Mouse (Mus musculus) CH12.LX (cell line): Measurements from ENCODE around the gene Tnfaip6. TPM values are rescaled to one million over a fixed set of nuclear protein-coding genes. Genes with fewer than 3 reads are reported as not detected.

Experiments used
- DNase-seq: peaks from one replicate; pipeline ENCODE4 v3.0.0-alpha.2; 2013; ENCODE audit errors: extremely low read depth
- H3K27ac ChIP-seq: 2 replicates; pipeline ENCODE4 v1.5.1; 2012; ENCODE audit warnings: low read depth, mild to moderate bottlenecking, control low read depth, moderate library complexity; ENCODE audit not compliant: insufficient read depth
- H3K27me3 ChIP-seq: replicated peaks from 2 replicates; pipeline ENCODE3; 2012; ENCODE audit warnings: inconsistent platforms
- H3K36me3 ChIP-seq, 2 experiments: replicated peaks in 1 of 2; 2 replicates each; pipeline versions ENCODE3 to v1.6.1; 2012; ENCODE audit warnings: inconsistent platforms in 1 of 2, low read length in 1 of 2, mild to moderate bottlenecking in 1 of 2, mixed read lengths in 1 of 2, moderate library complexity in 1 of 2; ENCODE audit not compliant: control insufficient read depth in 1 of 2, insufficient read depth in 1 of 2
- H3K4me1 ChIP-seq, 2 experiments: 2 replicates each; pipeline ENCODE4 v1.6.1; 2012; ENCODE audit warnings: inconsistent platforms in 1 of 2, moderate library complexity in 1 of 2; ENCODE audit not compliant: insufficient read depth in 2 of 2, control insufficient read depth in 1 of 2
- H3K4me2 ChIP-seq: 2 replicates; pipeline ENCODE4 v1.6.1; 2012; ENCODE audit warnings: low read depth, mild to moderate bottlenecking, control low read depth; ENCODE audit not compliant: poor library complexity, insufficient read depth, severe bottlenecking
- H3K4me3 ChIP-seq, 3 experiments: fragments of 150-350 bp in 1 of 3; sonication (generic) in 1 of 3; replicated peaks in 1 of 3; 2 replicates each; pipeline versions ENCODE3 to v1.5.1; 2011 to 2012; ENCODE audit warnings: low read depth in 2 of 3, low read length in 2 of 3, mild to moderate bottlenecking in 2 of 3, moderate library complexity in 2 of 3, control low read depth in 1 of 3, improper control_type of control experiment in 1 of 3, inconsistent platforms in 1 of 3, mixed read lengths in 1 of 3; ENCODE audit not compliant: poor library complexity in 1 of 3
- H3K79me2 ChIP-seq: replicated peaks from 2 replicates; pipeline ENCODE4 v1.6.1; 2012; ENCODE audit warnings: mild to moderate bottlenecking, moderate library complexity; ENCODE audit not compliant: control insufficient read depth, poor library complexity, insufficient read depth, severe bottlenecking; ENCODE audit errors: extremely low read depth
- H3K9ac ChIP-seq: 2 replicates; pipeline ENCODE4 v1.6.1; 2012; ENCODE audit warnings: low read depth, mild to moderate bottlenecking, control low read depth, moderate library complexity; ENCODE audit not compliant: insufficient read depth
- H3K9me3 ChIP-seq: replicated peaks from 2 replicates; pipeline ENCODE3; 2012; ENCODE audit warnings: low read length, inconsistent platforms, mixed read lengths
- BHLHE40 ChIP-seq: IDR thresholded peaks from 2 replicates; pipeline ENCODE4 v1.6.1; 2011; ENCODE audit warnings: mild to moderate bottlenecking, low read depth, low read length, improper control_type of control experiment
- CHD1 ChIP-seq: IDR thresholded peaks from 2 replicates; pipeline ENCODE4 v1.6.1; 2012; ENCODE audit warnings: low read depth, low read length, improper control_type of control experiment, inconsistent platforms
- CHD2 ChIP-seq: IDR thresholded peaks from 2 replicates; pipeline ENCODE4 v1.6.1; 2011; ENCODE audit warnings: low read length, improper control_type of control experiment
- E2F4 ChIP-seq: IDR thresholded peaks from 2 replicates; pipeline ENCODE4 v1.6.1; 2011; ENCODE audit warnings: low read depth, low read length, improper control_type of control experiment; ENCODE audit not compliant: insufficient replicate concordance
- EP300 ChIP-seq: IDR thresholded peaks from 2 replicates; pipeline ENCODE4 v1.6.1; 2011; ENCODE audit warnings: low read length, improper control_type of control experiment
- ETS1 ChIP-seq: conservative IDR thresholded peaks from 2 replicates; pipeline ENCODE4 v1.6.1; 2012; ENCODE audit warnings: low read depth, mild to moderate bottlenecking, inconsistent platforms, low read length, improper control_type of control experiment, moderate library complexity
- GABPA ChIP-seq: IDR thresholded peaks from 2 replicates; pipeline ENCODE4 v1.6.1; 2012; ENCODE audit warnings: low read depth, low read length, improper control_type of control experiment, inconsistent platforms; ENCODE audit not compliant: insufficient replicate concordance
- HCFC1 ChIP-seq: IDR thresholded peaks from 2 replicates; pipeline ENCODE4 v1.6.1; 2012; ENCODE audit warnings: low read depth, mild to moderate bottlenecking, inconsistent platforms, low read length, improper control_type of control experiment
- IRF4 ChIP-seq: IDR thresholded peaks from 2 replicates; pipeline ENCODE4 v1.6.1; 2014; ENCODE audit warnings: low read depth, mild to moderate bottlenecking, inconsistent platforms, low read length, improper control_type of control experiment
- JUN ChIP-seq: IDR thresholded peaks from 2 replicates; pipeline ENCODE4 v1.6.1; 2011; ENCODE audit warnings: low read depth, mild to moderate bottlenecking, low read length, improper control_type of control experiment, moderate library complexity; ENCODE audit not compliant: insufficient read depth
- JUND ChIP-seq: conservative IDR thresholded peaks from 2 replicates; pipeline ENCODE4 v1.6.1; 2011; ENCODE audit warnings: low read depth, low read length, improper control_type of control experiment
- KAT2A ChIP-seq: IDR thresholded peaks from 2 replicates; pipeline ENCODE4 v1.6.1; 2012; ENCODE audit warnings: low read length, improper control_type of control experiment, inconsistent platforms; ENCODE audit not compliant: insufficient replicate concordance
- MAFK ChIP-seq: IDR thresholded peaks from 2 replicates; pipeline ENCODE4 v1.6.1; 2011; ENCODE audit warnings: low read length, improper control_type of control experiment; ENCODE audit not compliant: insufficient replicate concordance
- MAX ChIP-seq: IDR thresholded peaks from 2 replicates; pipeline ENCODE4 v1.6.1; 2011; ENCODE audit warnings: low read length, improper control_type of control experiment
- MXI1 ChIP-seq: IDR thresholded peaks from 2 replicates; pipeline ENCODE4 v1.6.1; 2011; ENCODE audit warnings: mild to moderate bottlenecking, low read depth, low read length, improper control_type of control experiment
- MYC ChIP-seq: IDR thresholded peaks from 2 replicates; pipeline ENCODE4 v1.6.1; 2011; ENCODE audit warnings: low read depth, mild to moderate bottlenecking, improper control_type of control experiment, low read length
- NRF1 ChIP-seq: IDR thresholded peaks from 2 replicates; pipeline ENCODE4 v1.6.1; 2014; ENCODE audit warnings: low read depth, mild to moderate bottlenecking, inconsistent platforms, low read length, improper control_type of control experiment, moderate library complexity
- RCOR1 ChIP-seq: conservative IDR thresholded peaks from 2 replicates; pipeline ENCODE4 v1.6.1; 2012; ENCODE audit warnings: low read depth, mild to moderate bottlenecking, inconsistent platforms, low read length, improper control_type of control experiment
- SIN3A ChIP-seq: IDR thresholded peaks from 2 replicates; pipeline ENCODE4 v1.6.1; 2012; ENCODE audit warnings: low read length, improper control_type of control experiment, inconsistent platforms
- SMC3 ChIP-seq: IDR thresholded peaks from 2 replicates; pipeline ENCODE4 v1.6.1; 2011; ENCODE audit warnings: low read depth, low read length, improper control_type of control experiment
- TBP ChIP-seq: conservative IDR thresholded peaks from 2 replicates; pipeline ENCODE4 v1.6.1; 2011; ENCODE audit warnings: low read depth, low read length, improper control_type of control experiment
- USF1 ChIP-seq: IDR thresholded peaks from 2 replicates; pipeline ENCODE4 v1.6.1; 2014; ENCODE audit warnings: low read depth, mild to moderate bottlenecking, inconsistent platforms, low read length, improper control_type of control experiment
- USF2 ChIP-seq: conservative IDR thresholded peaks from 2 replicates; pipeline ENCODE4 v1.6.1; 2011; ENCODE audit warnings: low read depth, low read length, improper control_type of control experiment
- ZKSCAN1 ChIP-seq: IDR thresholded peaks from 2 replicates; pipeline ENCODE4 v1.6.1; 2012; ENCODE audit warnings: low read depth, inconsistent platforms, low read length, improper control_type of control experiment, borderline replicate concordance
- ZNF384 ChIP-seq: IDR thresholded peaks from 2 replicates; pipeline ENCODE4 v1.6.1; 2012; ENCODE audit warnings: low read depth, low read length, improper control_type of control experiment, inconsistent platforms
- dilution Hi-C: fragments of 300-500 bp; cut with MboI; formaldehyde crosslinking; loops from 2 replicates; pipeline ENCODE4 v1.14.3; 2020; ENCODE audit warnings: low sequenced_read_pairs; ENCODE audit not compliant: extremely low pct_unique_long_range_greater_than_20kb, extremely low pct_ligation_motif_present
- in situ Hi-C: fragments of 300-500 bp; cut with MboI; formaldehyde crosslinking; loops from 3 replicates; pipeline ENCODE4 v1.14.3; 2019; ENCODE audit warnings: low sequenced_read_pairs, low pct_ligation_motif_present, low pct_unique_long_range_greater_than_20kb, mixed read lengths
- polyA plus RNA-seq: library from polyadenylated mRNA; unstranded; fragments of >175 nt; gene quantifications from 2 replicates; pipeline ENCODE4 v1.2.1, GENCODE M21; 2012; ENCODE audit warnings: low read depth; ENCODE audit not compliant: insufficient read length
- total RNA-seq, 2 experiments: library from RNA; depleted of rRNA; stranded (reverse); fragments of 300-350 nt in 1 of 2; fragments of >200 nt in 1 of 2; gene quantifications; 2 replicates each; pipeline ENCODE4 v1.2.3; 2012 to 2014

Tnfaip6 gene
- total and polyA plus RNA-seq, 3 experiments = 0.13 to 0.59 (median 0.34) TPM

GRCm38 (mm10) chr2:52053502-52053901, 15.7 kb downstream of the Tnfaip6 start:
- no peak for DNase-seq
- Histone ChIP-seq H3K9me3 (no peaks in the 10 kb centered on the region), H3K27ac (no peak overlapping the region), H3K4me2 (no peak overlapping the region), H3K4me1 (peaks cover 0 to 4% of the 10 kb centered on the region in 2 experiments; a peak in 2 of 4 replicates)
- TF ChIP-seq JUN (no peak), MAX (no peak), CHD1 (no peak), HCFC1 (no peak), MYC (no peak), USF2 (no peak), USF1 (no peak), ZKSCAN1 (no peak), CHD2 (no peak), SMC3 (no peak), E2F4 (no peak), SIN3A (no peak), KAT2A (no peak), ETS1 (no peak), EP300 (no peak), IRF4 (no peak)
- TF ChIP-seq, all 38 proteins: peak for 0
- dilution Hi-C loops = no loop called here
- Histone ChIP-seq H3K9ac (no peak overlapping the region), H3K79me2 (no peaks in the 10 kb centered on the region), H3K27me3 (no peaks in the 10 kb centered on the region), H3K36me3 (no peaks in the 10 kb centered on the region), H3K4me3 (no peak overlapping the region)
- in situ Hi-C loops = no loop called here

GRCm38 (mm10) chr2:52055616-52056015, 17.8 kb downstream of the Tnfaip6 start:
- no peaks in the 10 kb centered on the region for H3K79me2 ChIP-seq
- H3K9me3 ChIP-seq = no peaks in the 10 kb centered on the region
- in situ Hi-C loops (no loop called here), dilution Hi-C loops (no loop called here)
- H3K4me3 ChIP-seq = no peak overlapping the region
- H3K27ac ChIP-seq = no peak overlapping the region
- H3K27me3 ChIP-seq = no peaks in the 10 kb centered on the region
- no peak for DNase-seq
- H3K9ac ChIP-seq = no peak overlapping the region
- H3K4me1 ChIP-seq = peaks cover 0 to 4% of the 10 kb centered on the region in 2 experiments; a peak in 2 of 4 replicates
- no peak overlapping the region for H3K4me2 ChIP-seq
- no peaks in the 10 kb centered on the region for H3K36me3 ChIP-seq
- TF ChIP-seq JUND = no peak
- no peak for TF ChIP-seq NRF1
- TF ChIP-seq ZNF384 = no peak
- TF ChIP-seq E2F4 = no peak
- TF ChIP-seq HCFC1 = no peak
- TF ChIP-seq MYC = no peak
- no peak for TF ChIP-seq USF2
- no peak for TF ChIP-seq ETS1
- TF ChIP-seq MAX = no peak
- TF ChIP-seq TBP = no peak
- TF ChIP-seq GABPA = no peak
- no peak for TF ChIP-seq BHLHE40
- TF ChIP-seq MXI1 = no peak
- TF ChIP-seq RCOR1 = no peak
- no peak for TF ChIP-seq MAFK
- TF ChIP-seq JUN = no peak
